Mouse (Mus musculus) CH12.LX (cell line): ENCODE measurements around the gene Olfr374. TPM values are rescaled to one million over a fixed set of nuclear protein-coding genes. Genes with fewer than 3 reads are reported as not detected.
"Not testable (repeated sequence)": the region's sequence is repeated elsewhere in the genome, so short reads cannot be mapped to it uniquely, and the experiment has no call there.

Experiments
- DNase-seq: peaks from one replicate; pipeline ENCODE4 v3.0.0-alpha.2; 2013; ENCODE audit errors: extremely low read depth
- H3K27ac ChIP-seq: 2 replicates; pipeline ENCODE4 v1.5.1; 2012; ENCODE audit warnings: low read depth, mild to moderate bottlenecking, control low read depth, moderate library complexity; ENCODE audit not compliant: insufficient read depth
- H3K27me3 ChIP-seq: replicated peaks from 2 replicates; pipeline ENCODE3; 2012; ENCODE audit warnings: inconsistent platforms
- H3K36me3 ChIP-seq, 2 experiments: replicated peaks in 1 of 2; 2 replicates each; pipeline versions ENCODE3 to v1.6.1; 2012; ENCODE audit warnings: inconsistent platforms in 1 of 2, low read length in 1 of 2, mild to moderate bottlenecking in 1 of 2, mixed read lengths in 1 of 2, moderate library complexity in 1 of 2; ENCODE audit not compliant: control insufficient read depth in 1 of 2, insufficient read depth in 1 of 2
- H3K4me1 ChIP-seq, 2 experiments: 2 replicates each; pipeline ENCODE4 v1.6.1; 2012; ENCODE audit warnings: inconsistent platforms in 1 of 2, moderate library complexity in 1 of 2; ENCODE audit not compliant: insufficient read depth in 2 of 2, control insufficient read depth in 1 of 2
- H3K4me2 ChIP-seq: 2 replicates; pipeline ENCODE4 v1.6.1; 2012; ENCODE audit warnings: low read depth, mild to moderate bottlenecking, control low read depth; ENCODE audit not compliant: poor library complexity, insufficient read depth, severe bottlenecking
- H3K4me3 ChIP-seq, 3 experiments: fragments of 150-350 bp in 1 of 3; sonication (generic) in 1 of 3; replicated peaks in 1 of 3; 2 replicates each; pipeline versions ENCODE3 to v1.5.1; 2011 to 2012; ENCODE audit warnings: low read depth in 2 of 3, low read length in 2 of 3, mild to moderate bottlenecking in 2 of 3, moderate library complexity in 2 of 3, control low read depth in 1 of 3, improper control_type of control experiment in 1 of 3, inconsistent platforms in 1 of 3, mixed read lengths in 1 of 3; ENCODE audit not compliant: poor library complexity in 1 of 3
- H3K79me2 ChIP-seq: replicated peaks from 2 replicates; pipeline ENCODE4 v1.6.1; 2012; ENCODE audit warnings: mild to moderate bottlenecking, moderate library complexity; ENCODE audit not compliant: control insufficient read depth, poor library complexity, insufficient read depth, severe bottlenecking; ENCODE audit errors: extremely low read depth
- H3K9ac ChIP-seq: 2 replicates; pipeline ENCODE4 v1.6.1; 2012; ENCODE audit warnings: low read depth, mild to moderate bottlenecking, control low read depth, moderate library complexity; ENCODE audit not compliant: insufficient read depth
- H3K9me3 ChIP-seq: replicated peaks from 2 replicates; pipeline ENCODE3; 2012; ENCODE audit warnings: low read length, inconsistent platforms, mixed read lengths
- CHD1 ChIP-seq: IDR thresholded peaks from 2 replicates; pipeline ENCODE4 v1.6.1; 2012; ENCODE audit warnings: low read depth, low read length, improper control_type of control experiment, inconsistent platforms
- CTCF ChIP-seq, 2 experiments: IDR thresholded peaks in 1 of 2; conservative IDR thresholded peaks in 1 of 2; 2 replicates each; pipeline ENCODE4 v1.5.1; 2011 to 2012; ENCODE audit warnings: low read depth in 2 of 2, low read length in 2 of 2, improper control_type of control experiment in 1 of 2, inconsistent platforms in 1 of 2, mild to moderate bottlenecking in 1 of 2, moderate library complexity in 1 of 2
- E2F4 ChIP-seq: IDR thresholded peaks from 2 replicates; pipeline ENCODE4 v1.6.1; 2011; ENCODE audit warnings: low read depth, low read length, improper control_type of control experiment; ENCODE audit not compliant: insufficient replicate concordance
- EP300 ChIP-seq: IDR thresholded peaks from 2 replicates; pipeline ENCODE4 v1.6.1; 2011; ENCODE audit warnings: low read length, improper control_type of control experiment
- GABPA ChIP-seq: IDR thresholded peaks from 2 replicates; pipeline ENCODE4 v1.6.1; 2012; ENCODE audit warnings: low read depth, low read length, improper control_type of control experiment, inconsistent platforms; ENCODE audit not compliant: insufficient replicate concordance
- JUND ChIP-seq: conservative IDR thresholded peaks from 2 replicates; pipeline ENCODE4 v1.6.1; 2011; ENCODE audit warnings: low read depth, low read length, improper control_type of control experiment
- MAFK ChIP-seq: IDR thresholded peaks from 2 replicates; pipeline ENCODE4 v1.6.1; 2011; ENCODE audit warnings: low read length, improper control_type of control experiment; ENCODE audit not compliant: insufficient replicate concordance
- MAX ChIP-seq: IDR thresholded peaks from 2 replicates; pipeline ENCODE4 v1.6.1; 2011; ENCODE audit warnings: low read length, improper control_type of control experiment
- NRF1 ChIP-seq: IDR thresholded peaks from 2 replicates; pipeline ENCODE4 v1.6.1; 2014; ENCODE audit warnings: low read depth, mild to moderate bottlenecking, inconsistent platforms, low read length, improper control_type of control experiment, moderate library complexity
- POLR2A ChIP-seq: IDR thresholded peaks from 2 replicates; pipeline ENCODE4 v1.6.1; 2011; ENCODE audit warnings: low read depth, mild to moderate bottlenecking, improper control_type of control experiment, low read length
- POLR2AphosphoS2 ChIP-seq: IDR thresholded peaks from 2 replicates; pipeline ENCODE4 v1.6.1; 2011; ENCODE audit warnings: low read depth, low read length, improper control_type of control experiment
- RAD21 ChIP-seq: IDR thresholded peaks from 2 replicates; pipeline ENCODE4 v1.6.1; 2011; ENCODE audit warnings: low read depth, mild to moderate bottlenecking, low read length, improper control_type of control experiment, moderate library complexity
- RCOR1 ChIP-seq: conservative IDR thresholded peaks from 2 replicates; pipeline ENCODE4 v1.6.1; 2012; ENCODE audit warnings: low read depth, mild to moderate bottlenecking, inconsistent platforms, low read length, improper control_type of control experiment
- SMC3 ChIP-seq: IDR thresholded peaks from 2 replicates; pipeline ENCODE4 v1.6.1; 2011; ENCODE audit warnings: low read depth, low read length, improper control_type of control experiment
- TBP ChIP-seq: conservative IDR thresholded peaks from 2 replicates; pipeline ENCODE4 v1.6.1; 2011; ENCODE audit warnings: low read depth, low read length, improper control_type of control experiment
- ZC3H11A ChIP-seq: IDR thresholded peaks from 2 replicates; pipeline ENCODE4 v1.6.1; 2012; ENCODE audit warnings: low read depth, mild to moderate bottlenecking, inconsistent platforms, low read length, improper control_type of control experiment
- ZKSCAN1 ChIP-seq: IDR thresholded peaks from 2 replicates; pipeline ENCODE4 v1.6.1; 2012; ENCODE audit warnings: low read depth, inconsistent platforms, low read length, improper control_type of control experiment, borderline replicate concordance
- ZNF384 ChIP-seq: IDR thresholded peaks from 2 replicates; pipeline ENCODE4 v1.6.1; 2012; ENCODE audit warnings: low read depth, low read length, improper control_type of control experiment, inconsistent platforms
- dilution Hi-C: fragments of 300-500 bp; cut with MboI; formaldehyde crosslinking; loops from 2 replicates; pipeline ENCODE4 v1.14.3; 2020; ENCODE audit warnings: low sequenced_read_pairs; ENCODE audit not compliant: extremely low pct_unique_long_range_greater_than_20kb, extremely low pct_ligation_motif_present
- in situ Hi-C: fragments of 300-500 bp; cut with MboI; formaldehyde crosslinking; loops from 3 replicates; pipeline ENCODE4 v1.14.3; 2019; ENCODE audit warnings: low sequenced_read_pairs, low pct_ligation_motif_present, low pct_unique_long_range_greater_than_20kb, mixed read lengths
- polyA plus RNA-seq: library from polyadenylated mRNA; unstranded; fragments of >175 nt; gene quantifications from 2 replicates; pipeline ENCODE4 v1.2.1, GENCODE M21; 2012; ENCODE audit warnings: low read depth; ENCODE audit not compliant: insufficient read length
- total RNA-seq, 2 experiments: library from RNA; depleted of rRNA; stranded (reverse); fragments of 300-350 nt in 1 of 2; fragments of >200 nt in 1 of 2; gene quantifications; 2 replicates each; pipeline ENCODE4 v1.2.3; 2012 to 2014

Olfr374 gene
- total and polyA plus RNA-seq, 3 experiments, result not detected

DNA sequence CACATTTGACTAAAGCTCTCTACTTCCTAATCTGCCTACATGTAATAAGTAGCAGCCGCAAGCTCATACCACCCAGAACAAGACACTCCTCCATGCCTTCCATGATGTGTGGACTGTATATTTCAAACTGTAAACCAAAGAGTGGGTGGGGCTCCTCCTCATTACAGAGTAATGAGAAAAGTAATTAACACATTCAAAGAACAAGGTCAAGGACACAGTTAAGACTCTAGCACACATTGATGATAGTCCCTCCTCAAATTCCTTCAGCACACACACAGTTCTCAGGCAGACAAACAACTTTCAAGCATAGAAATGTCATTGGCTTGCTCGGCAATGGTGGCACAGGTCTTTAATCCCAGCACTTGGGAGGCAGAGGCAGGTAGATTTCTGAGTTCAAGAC lies 8.4 kb downstream of the Olfr374 start:
- Histone ChIP-seq H3K27ac (no peak overlapping the region), H3K4me3 (no peak overlapping the region), H3K27me3 (no peaks in the 10 kb centered on the region), H3K9me3 (no peaks in the 10 kb centered on the region), H3K4me1 (peaks cover 5 to 6% of the 10 kb centered on the region in 2 experiments; a peak in 3 of 4 replicates), H3K9ac (no peak overlapping the region), H3K4me2 (no peak overlapping the region), H3K36me3 (no peaks in the 10 kb centered on the region), H3K79me2 (no peaks in the 10 kb centered on the region)
- DNase-seq, result no peak
- in situ Hi-C loops, result loop anchor here (25.0 kb wide), 1 partner anchor 978 kb away; no protein-coding TSS in a partner anchor
- no peak for TF ChIP-seq CHD1
- TF ChIP-seq EP300, result no peak
- TF ChIP-seq JUND, result no peak
- no peak for TF ChIP-seq MAFK
- no peak for TF ChIP-seq MAX
- TF ChIP-seq ZKSCAN1, result no peak
- TF ChIP-seq E2F4, result no peak
- no peak for TF ChIP-seq GABPA
- no peak for TF ChIP-seq RAD21
- TF ChIP-seq ZC3H11A, result no peak
- no peak for TF ChIP-seq NRF1
- TF ChIP-seq ZNF384, result no peak
- TF ChIP-seq POLR2AphosphoS2, result no peak
- TF ChIP-seq POLR2A, result no peak
- dilution Hi-C loops, result no loop called here

DNA sequence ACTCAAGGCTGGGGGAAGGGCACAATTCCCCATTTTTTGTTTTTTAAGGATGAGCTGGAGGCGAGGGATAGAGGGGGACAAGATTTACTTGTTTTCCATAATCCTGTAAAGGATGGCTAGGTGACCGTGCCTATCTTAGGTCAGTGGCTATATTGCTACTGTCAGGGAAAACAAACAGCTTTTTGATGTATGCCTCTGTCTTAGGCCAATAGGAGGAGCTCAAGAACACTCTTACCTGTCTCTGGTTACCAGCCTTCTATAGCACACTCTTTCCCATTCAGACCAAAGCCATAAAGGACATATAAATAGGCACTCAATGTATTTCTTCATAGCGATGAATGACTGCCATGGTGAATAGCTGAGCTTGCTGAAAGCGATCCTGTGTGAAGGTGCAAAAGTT lies 11.8 kb downstream of the Olfr374 start:
- H3K4me2 ChIP-seq, result no peak overlapping the region
- H3K4me1 ChIP-seq, result peaks cover 0 to 3% of the 10 kb centered on the region in 2 experiments; a peak in 1 of 4 replicates
- dilution Hi-C loops, result no loop called here
- no peak overlapping the region for H3K27ac ChIP-seq
- no peak overlapping the region for H3K9ac ChIP-seq
- H3K36me3 ChIP-seq, result no peaks in the 10 kb centered on the region
- H3K9me3 ChIP-seq, result no peaks in the 10 kb centered on the region
- no peaks in the 10 kb centered on the region for H3K79me2 ChIP-seq
- DNase-seq, result no peak
- TF ChIP-seq RCOR1 (no peak), TBP (no peak), RAD21 (peak; percentile 35), CTCF (conservative IDR thresholded peaks at IDR 0.05 in 1 of 2, IDR thresholded peaks at IDR 0.05 in 1 of 2; ENCODE audit: low read depth in 2 of 2, low read length in 2 of 2) (peak in 1 of 2 experiments; percentile 56; a peak in 2 of 4 replicates), ZC3H11A (no peak), SMC3 (peak; percentile 32; the same call in 1 of the 2 replicates)
- no peaks in the 10 kb centered on the region for H3K27me3 ChIP-seq
- in situ Hi-C loops, result loop anchor here (25.0 kb wide), 1 partner anchor 981 kb away; no protein-coding TSS in a partner anchor
- H3K4me3 ChIP-seq, result no peak overlapping the region

DNA sequence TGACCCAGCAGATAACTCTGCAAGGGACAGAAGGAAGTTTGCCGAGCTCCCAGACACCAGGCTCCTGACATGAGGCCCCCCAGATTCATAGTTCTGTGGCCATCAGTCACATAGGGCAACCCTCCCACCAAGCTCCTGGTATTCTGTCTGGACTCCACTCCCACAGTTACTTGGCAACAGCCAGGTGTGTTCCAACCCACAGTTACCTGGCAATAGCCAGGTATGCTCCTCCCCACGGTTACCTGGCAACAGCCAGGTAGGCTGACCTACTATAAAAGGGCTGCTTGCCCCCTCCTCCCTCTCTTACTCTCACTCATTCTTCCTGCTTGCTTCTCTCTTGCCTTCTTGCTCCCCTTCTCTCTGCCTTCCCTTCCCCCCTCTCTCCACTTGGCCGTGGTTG lies 14.6 kb downstream of the Olfr374 start:
- in situ Hi-C loops, result loop anchor here (25.0 kb wide), 1 partner anchor 984 kb away; no protein-coding TSS in a partner anchor

More for the DNA sequence above, 14.6 kb downstream of the Olfr374 start:
- H3K79me2 ChIP-seq, H3K27ac ChIP-seq, dilution Hi-C loops, H3K9me3 ChIP-seq, H3K27me3 ChIP-seq, H3K4me2 ChIP-seq, H3K4me1 ChIP-seq, H3K36me3 ChIP-seq, DNase-seq, H3K9ac ChIP-seq, H3K4me3 ChIP-seq: not testable (repeated sequence)
